Mouse (Mus musculus): ENCODE results near the gene Fut7.

Fut7 gene

DNA sequence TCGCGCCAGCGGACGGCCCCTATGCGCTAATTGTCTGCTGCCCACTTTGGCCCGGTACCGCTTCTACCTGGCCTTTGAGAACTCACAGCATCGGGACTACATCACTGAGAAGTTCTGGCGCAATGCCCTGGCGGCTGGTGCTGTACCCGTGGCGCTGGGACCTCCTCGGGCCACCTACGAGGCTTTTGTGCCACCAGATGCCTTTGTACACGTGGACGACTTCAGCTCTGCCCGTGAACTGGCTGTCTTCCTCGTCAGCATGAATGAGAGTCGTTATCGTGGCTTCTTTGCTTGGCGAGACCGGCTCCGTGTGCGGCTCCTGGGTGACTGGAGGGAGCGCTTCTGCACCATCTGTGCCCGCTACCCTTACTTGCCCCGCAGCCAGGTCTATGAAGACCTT lies 2.4 kb downstream of the Fut7 start:
- DNase-seq (ENCODE audit: low read depth, low spot score), result no peak

DNA sequence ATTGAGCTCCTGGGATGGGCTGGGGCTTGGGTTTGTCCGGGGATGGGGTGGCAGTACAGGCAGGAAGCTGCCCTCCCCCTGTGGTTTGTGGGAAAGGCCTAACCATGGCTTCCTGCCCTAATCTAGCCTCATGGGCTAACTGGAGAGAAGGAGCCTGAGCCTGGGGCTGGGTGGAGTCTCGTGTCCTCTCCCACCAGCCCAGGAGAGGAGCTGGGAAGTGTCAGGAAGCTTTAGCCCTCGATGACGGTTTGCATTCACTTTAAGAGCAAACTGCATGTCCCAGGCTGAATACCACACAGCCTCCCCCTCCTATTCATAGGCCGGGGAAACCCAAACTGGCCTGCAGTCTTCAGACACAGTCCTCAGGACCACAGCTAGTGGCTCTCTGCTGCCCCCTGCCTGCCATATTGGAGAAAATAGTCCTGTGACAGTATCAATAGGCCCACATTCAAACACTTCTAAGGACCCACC lies 3.7 kb downstream of the Fut7 start:
- DNase-seq (ENCODE audit: low read depth, low spot score), result no peak

DNA sequence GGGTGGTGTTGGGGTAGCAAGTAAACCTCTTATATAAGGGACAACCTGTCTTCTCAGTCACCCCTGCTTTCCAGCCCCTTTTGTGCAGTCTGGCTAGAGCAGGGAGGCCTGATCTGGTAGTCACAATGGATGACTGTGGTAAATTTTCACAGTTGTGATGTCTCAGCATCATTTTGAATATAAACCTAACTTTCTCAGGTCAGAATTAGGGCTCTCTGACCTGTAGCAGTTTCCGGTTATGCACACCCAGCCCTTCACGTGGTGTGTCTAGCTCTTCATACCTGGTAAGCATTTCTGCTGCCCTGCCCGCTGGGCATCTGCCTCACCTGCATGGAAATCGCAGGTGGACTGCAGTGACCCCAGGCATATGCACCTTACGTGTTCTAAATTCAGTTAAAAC lies 4.2 kb downstream of the Fut7 start:
- no peak for DNase-seq (ENCODE audit: low read depth, low spot score)

DNA sequence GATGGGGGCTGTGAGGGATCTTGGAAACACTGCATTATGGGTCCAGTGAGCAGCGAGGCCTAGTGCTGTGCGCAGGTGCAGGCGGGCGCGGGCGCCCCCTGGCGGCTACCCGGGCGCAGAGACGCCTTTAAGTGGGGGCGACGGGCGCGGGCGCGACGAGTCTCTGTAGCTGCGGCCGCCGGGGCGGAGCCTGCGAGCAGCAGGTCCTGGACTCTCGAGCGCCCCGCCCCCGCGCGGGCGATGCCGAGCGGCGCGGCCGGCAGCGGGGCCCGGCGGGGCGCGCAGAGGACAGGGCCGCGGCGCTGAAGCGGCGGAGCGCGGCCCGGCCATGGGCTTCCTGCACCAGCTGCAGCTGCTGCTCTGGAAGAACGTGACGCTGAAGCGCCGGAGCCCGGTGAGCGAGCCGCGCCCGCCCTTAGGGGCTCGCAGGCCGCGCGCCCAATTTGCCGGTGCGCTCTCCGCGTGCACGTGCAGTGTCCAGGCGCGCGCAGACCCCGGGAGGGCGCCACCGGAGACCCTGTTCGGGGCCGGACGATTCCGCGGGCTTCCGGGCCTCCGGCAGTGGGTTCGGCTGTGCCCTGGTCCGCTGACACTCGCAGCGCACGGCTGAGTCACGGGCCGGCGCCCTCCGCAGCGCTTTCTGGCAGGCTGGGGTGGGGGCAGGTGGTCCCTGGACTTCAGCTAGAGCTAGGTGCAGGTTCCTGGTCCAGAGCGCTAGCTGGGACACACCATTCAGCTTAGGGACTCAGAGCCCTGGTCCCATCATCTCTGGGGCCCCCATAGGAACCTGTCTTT lies 5.6 kb downstream of the Fut7 start, which contains the start of gene Abca2:
Gene Abca2, plus strand, starts transcription at position 262 of the 795 bp plus-strand sequence.
- peak; percentile 83 for DNase-seq (ENCODE audit: low read depth, low spot score)

DNA sequence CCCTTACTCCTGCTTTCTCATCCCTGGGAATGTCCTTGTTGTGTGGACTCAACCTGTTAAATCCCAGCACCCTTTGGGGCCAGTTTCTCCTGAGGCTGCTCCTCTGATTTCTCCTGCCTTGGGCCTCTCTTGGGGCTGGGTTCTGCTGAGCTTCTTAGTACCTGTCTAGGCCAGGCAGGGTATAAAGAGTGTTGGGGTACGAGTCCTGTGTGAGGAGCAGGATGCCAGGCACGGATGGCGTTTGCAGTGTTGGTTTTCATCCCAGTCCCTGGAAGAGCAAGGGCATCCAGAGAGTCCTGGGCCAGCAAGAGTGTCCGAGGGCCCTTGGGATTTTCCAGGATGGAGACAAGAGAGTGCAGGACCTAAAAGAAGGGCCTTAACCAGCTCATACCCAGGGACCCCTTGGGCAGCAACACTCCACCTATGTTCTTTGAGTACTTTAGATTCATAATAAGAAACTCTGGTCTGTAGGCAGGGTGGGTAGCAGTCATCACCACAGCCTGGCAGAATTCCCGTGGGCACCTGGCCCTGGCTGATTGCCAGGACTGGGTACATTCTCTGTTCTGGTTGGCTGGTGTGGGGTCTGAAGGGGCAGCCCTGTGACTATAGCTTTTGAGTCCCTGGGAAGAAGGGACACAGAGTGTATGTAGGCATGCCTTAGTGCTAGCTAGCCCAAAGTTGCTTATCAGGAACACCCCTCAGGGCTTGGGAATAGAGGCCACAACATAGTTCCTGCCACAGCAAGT lies 6.5 kb downstream of the Fut7 start:
- DNase-seq (ENCODE audit: low read depth, low spot score), result no peak

DNA sequence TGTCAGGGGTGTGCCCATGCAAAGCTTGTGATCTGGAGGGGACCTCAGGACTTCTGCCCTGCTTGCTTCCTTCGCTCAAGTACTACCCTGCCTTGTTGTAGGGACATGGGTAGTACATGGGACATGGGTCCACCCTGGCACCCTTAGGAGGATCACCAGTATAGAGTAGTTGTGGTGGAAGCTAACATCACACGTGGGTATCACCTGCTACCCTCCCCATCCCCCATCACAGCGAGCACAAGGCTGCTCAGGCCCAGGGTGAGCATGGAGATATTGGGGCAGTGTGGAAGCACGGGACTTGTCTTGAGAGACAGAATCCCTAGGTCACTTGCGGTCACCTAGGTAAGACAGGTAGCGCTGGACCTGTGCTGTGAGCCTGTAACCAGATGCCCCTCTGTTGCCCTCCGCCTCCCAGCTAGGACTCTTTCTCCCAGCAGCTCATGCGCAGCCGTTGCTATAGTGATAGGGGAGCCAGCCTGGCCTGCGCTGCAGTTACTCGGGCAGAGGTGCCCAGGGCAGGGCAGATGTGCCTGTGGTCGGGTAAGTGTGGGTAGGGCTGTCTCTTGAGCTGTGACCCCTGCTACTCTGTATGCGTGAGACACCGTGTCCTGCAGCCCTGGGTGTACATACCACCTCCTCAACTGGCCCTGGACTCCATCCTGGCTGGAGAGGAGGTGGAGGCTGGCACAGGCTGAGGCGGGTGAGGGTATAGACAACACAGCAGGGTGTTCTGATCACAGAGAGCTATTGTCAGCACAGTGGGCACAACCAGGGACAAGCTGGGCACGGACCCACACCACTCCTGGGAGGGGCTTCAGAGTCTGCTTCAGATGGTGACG lies 7.5 kb downstream of the Fut7 start:
- no peak for DNase-seq (ENCODE audit: low read depth, low spot score)

DNA sequence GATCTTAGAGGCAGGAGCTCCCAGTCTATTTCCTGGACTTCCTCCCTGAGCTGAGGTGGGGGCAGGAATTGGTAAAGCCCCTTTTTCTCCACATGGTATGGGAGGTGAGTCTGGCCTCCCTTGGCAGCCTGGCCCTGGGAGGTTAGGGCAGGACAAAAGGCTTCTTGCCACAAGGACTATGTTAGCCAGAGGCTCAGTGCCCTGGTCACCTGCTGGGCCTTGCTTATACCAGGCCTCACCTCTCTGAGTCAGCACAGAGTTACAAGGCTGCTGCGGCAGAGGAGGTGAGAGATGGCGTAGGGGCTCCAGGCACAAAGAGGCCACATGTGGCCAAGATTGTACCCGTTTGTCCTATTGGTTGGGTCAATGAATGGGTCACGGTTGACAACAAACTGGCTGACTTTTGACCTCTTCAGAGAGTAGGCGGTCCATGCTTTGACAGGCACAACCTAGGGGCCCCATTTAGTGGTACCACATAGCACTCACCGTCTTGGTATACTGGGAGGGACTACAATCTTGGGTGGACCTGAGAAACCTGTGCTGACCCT lies 8.3 kb downstream of the Fut7 start:
- no peak for DNase-seq (ENCODE audit: low read depth, low spot score)

DNA sequence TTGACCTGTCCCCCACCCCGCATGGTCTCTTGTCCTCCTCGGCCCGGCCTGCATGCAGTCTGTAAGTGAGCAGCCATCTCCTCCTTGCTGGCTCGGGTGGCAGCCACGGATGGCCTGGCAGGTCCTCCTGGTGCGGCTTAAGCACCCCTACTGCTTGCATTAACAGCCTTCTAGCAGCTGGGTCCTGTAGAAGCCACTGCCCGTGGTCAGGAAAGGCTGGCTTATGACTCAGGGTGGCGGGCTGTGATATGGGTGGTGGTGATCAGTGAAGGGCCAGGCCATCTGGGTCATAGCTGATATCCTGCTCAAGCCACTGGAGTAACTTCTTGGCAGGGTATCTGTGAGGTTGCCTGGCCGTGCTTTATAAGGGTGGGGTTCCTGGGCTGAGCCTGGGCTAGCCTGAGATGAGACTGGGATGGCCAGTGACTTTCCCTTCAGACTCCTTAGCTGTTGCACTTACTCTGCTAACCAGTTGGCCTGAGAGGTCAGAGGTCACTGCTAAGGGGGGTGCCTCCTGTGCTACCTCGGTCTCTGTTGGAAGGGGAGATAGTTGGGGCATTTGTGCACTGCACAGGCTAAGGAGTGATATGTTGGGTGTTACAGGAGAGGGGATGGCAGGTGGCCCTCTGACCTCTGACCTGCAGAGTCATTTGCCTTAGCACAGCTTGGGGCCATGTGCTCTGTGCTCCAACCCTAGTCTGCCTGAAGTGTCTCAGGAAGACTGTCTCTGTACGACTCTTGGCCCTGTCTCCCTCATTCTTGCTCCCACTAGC lies 9.4 kb downstream of the Fut7 start:
- no peak for DNase-seq (ENCODE audit: low read depth, low spot score)

DNA sequence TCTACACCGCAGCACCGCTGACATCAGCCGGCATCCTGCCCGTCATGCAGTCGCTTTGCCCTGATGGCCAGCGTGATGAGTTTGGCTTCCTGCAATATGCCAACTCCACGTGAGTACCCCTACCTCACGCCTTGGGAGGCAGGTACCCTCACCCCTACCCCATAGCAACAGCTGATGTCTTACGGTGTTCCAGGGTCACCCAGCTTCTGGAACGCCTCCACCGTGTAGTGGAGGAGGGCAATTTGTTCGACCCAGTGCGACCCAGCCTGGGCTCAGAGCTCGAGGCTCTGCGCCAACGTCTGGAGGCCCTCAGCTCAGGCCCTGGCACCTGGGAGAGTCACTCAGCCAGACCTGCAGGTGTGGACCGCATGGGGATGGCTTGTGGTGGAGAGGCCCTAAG lies 10.0 kb downstream of the Fut7 start:
- DNase-seq (ENCODE audit: low read depth, low spot score), result no peak

DNA sequence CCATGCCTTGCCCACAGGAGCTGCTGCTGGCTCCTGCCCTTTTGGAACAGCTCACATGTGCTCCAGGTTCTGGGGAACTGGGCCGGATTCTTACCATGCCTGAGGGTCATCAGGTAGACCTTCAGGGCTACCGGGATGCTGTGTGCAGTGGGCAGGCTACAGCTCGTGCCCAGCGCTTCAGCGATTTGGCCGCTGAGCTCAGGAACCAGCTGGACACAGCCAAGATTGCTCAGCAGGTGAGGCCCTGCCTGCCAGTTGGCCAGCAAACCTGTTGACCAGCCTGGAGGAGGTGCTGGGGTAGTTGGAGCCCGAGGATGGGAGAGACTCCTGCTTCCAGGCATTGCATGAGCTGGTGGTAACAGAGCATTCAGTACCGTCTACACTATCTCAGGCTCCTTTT lies 11.2 kb downstream of the Fut7 start:
- DNase-seq (ENCODE audit: low read depth, low spot score), result no peak

DNA sequence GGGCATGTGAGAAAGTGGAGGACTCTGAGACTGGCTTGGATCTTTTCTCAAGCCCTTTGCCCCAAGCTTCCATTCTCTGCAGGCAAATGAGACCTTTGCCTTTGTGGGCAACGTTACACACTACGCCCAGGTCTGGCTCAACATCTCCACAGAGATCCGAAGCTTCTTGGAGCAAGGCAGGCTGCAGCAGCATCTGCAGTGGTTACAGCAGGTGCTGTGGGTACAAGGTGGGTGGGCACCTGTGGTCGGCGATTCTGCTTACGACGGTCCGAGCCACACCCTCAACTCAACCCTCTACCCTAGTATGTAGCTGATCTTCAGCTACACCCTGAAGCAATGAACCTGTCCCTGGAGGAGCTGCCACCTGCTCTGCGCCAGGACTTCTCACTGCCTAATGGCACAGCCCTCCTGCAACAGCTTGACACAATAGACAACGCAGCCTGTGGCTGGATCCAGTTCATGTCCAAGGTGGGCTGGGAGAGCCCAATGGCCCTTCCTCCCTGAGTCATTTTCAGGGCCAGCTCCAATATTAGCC lies 13.3 kb downstream of the Fut7 start:
- DNase-seq (ENCODE audit: low read depth, low spot score), result no peak

DNA sequence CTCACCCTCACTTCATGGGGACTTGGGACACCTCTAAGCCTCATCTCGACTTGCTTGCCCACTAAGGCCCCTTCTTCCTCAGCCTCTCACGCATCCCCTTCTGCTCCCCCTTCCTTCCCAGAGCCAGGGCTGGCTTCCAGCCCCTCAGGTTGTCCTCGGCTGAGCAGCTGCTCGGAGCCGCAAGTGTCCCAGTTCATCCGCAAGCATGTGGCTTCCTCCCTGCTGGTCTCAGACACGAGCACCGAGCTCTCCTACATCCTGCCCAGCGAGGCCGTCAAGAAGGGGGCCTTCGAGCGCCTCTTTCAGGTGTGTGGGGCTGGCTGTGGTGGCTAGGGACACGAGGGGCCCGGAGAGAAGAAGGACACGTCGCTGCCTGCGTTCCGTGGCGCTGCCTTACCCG lies 18.0 kb downstream of the Fut7 start:
- DNase-seq (ENCODE audit: low read depth, low spot score), result no peak

DNA sequence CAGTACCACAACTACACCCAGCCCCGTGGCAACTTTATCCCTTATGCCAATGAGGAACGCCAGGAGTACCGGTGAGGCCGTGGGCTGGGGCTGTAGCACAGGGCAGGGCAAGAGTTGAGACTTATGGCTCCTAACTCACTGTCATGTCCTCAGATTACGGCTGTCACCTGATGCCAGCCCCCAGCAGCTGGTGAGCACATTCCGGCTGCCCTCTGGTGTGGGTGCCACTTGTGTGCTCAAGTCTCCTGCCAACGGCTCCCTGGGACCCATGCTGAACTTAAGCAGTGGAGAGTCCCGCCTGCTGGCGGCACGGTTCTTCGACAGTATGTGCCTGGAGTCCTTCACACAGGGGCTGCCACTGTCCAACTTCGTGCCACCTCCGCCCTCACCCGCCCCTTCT lies 19.6 kb downstream of the Fut7 start:
- no peak for DNase-seq (ENCODE audit: low read depth, low spot score)

DNA sequence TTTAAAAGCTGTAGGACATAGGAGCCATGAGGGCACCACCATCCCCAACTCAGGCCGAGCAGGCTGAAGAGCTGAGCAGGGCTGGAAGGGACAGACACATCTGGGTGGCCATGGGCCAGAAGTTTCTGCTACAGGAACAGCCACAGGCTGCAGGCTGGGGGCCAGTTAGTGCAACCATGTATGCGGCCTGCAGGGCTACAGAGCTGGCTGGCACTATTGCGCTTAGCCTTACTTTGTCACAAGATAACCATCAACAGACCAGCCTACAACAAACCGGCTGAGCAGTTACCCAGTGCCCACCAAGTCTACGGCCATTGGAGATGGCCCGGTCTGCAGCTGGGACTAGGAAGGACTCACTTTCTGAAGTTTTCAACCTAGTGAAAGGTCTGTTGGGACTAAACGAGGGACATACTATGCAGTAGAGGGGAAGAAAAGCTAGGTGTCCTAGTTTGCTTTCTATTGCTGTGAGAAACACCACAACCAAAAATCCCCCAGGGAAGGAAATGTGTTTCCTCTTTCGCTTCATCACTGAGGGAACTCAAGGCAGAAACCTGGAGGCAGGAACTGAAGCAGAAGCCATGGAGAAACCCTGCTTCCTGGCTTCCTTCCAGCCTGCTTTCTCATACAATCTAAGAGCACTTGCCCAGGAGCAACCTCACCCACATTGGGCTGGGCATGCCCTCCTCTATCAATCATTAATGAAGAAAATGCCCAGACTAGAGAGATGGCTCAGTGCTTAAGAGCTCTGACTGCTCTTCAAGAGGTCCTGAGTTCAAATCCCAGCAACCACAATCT lies 28.0 kb downstream of the Fut7 start:
- no peak for DNase-seq (ENCODE audit: low read depth, low spot score)

DNA sequence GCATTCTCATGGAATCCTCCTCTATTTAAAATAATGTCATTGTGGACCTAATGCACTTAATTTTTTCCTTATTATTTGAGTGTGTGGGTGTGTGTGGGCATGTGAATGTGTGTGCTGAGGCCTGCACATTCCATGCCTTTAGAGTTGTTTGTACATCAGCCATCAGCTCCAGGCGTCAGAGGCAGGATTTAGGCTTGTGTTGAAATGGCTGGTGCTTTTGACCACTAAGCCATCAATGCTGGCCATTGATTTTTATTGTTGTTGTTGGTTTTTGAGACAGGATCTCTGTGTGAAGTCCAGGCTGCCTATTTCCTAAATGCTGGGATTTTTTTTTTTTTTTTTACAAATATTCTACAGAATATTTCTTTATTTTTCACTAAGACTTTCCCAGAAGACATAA lies 29.9 kb downstream of the Fut7 start:
- no peak for DNase-seq (ENCODE audit: low read depth, low spot score)

DNA sequence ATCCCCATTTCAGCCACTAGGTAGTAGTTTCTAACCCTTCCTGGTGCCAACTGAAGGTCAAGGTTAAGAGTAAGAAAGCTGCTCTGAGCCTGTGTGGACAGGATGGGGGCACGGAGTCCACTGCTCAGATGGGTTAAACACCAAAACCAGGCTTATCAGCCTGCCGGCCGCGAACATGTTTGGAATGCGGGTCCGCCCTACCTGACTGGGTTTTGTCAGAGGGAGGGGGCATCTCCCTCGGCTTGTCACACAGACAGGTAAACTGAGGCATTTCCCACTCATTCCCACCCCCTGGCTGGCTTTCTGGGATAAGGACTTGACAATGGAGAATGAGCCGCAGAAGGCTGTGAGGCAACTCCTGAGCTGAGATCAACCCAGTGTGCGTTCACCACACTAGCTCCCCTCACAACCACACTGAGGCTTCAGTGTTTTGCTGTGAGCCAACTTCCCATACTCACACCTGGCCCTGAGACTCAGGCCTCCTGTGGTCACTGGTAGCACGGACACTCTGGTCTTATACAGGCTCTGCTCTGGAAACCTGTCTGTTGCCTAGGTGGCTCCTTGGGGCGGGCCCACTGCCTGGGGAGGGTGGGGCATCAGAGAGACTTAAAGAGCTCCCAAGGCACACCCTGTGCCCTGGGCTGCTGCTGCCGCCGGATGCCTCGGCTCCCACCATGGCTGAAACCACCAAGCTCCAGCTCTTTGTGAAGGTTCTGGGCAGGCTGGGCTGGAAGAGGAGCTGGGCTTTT lies 33.3 kb downstream of the Fut7 start, which contains the start of gene Clic3:
Gene Clic3, plus strand, starts transcription at position 634 of the 749 bp plus-strand sequence.
- no peak for DNase-seq (ENCODE audit: low read depth, low spot score)

DNA sequence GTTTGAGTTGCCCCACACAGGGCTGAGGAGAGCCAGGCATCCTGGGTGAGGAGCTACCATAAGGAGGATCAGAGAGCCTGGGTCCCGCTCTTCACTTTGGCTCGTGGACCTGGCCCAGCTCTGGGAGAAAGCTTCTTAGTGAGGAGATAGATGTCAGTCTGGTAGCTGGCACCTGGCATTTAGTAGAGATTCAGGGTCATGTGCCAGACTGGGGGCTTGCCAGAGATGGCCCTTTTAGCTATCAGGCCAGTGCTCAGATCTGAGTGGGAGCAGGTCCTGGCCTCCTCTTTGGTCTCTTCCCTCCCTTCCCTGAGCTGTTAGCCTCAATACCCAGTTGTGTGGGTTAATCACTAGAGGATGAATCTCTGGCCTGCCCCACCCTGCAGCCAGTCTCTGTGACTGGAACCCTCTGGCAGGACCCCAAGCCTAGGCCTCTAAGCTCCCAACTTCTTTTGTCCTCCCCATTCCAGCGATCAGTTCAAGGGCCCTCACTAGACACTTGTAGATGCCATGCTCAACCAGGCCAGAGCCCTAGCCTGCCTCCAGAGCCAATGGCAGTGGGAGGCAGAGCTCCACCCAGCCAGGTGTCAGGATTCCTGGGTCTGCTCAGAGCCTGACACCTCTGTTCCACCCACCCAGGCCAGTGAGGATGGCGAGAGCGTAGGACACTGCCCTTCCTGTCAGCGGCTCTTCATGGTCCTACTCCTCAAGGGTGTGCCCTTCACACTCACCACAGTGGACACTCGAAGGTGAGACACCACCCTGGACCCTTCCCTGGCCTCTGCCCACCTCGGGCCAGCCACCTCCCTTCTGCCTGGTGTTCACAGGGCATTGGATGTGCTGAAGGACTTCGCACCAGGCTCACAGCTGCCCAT lies 34.2 kb downstream of the Fut7 start:
- no peak for DNase-seq (ENCODE audit: low read depth, low spot score)

DNA sequence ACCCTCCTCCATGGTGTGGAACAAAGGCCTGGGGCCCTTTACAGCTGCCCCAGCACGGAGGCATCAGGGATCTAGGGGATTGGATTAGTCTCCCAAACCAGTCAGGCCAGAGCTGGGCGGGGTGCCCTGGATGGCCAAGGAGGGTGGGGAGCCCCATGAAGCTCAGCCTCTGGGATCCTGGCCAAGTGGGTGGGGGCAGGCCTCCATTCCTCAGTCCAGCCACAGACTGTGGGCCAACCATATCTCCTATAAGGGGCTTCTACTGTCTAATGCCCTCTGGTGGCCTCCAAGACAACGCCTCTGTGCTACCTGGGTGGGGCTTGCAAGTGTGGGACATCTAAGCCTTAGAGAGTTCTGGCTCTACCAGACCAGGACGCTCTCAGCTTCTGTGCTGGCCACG lies 35.8 kb downstream of the Fut7 start:
- DNase-seq (ENCODE audit: low read depth, low spot score), result no peak
